Mouse (Mus musculus) midbrain, postnatal 0 days (tissue): ENCODE results near the gene Gpbar1. TPM values are rescaled to one million over a fixed set of nuclear protein-coding genes. Genes with fewer than 3 reads are reported as not detected.

Experiments
- ATAC-seq: fragments of 200-750 bp; cut with Nextera tagmentation; 2 replicates; pipeline ENCODE4 v1.8.0; 2017; ENCODE audit warnings: moderate number of reproducible peaks, mild to moderate bottlenecking, moderate TSS enrichment, moderate library complexity; ENCODE audit not compliant: low FRiP score
- DNase-seq: peaks from one replicate; pipeline ENCODE4 v3.0.0-alpha.2; 2015; ENCODE audit warnings: low spot score
- H3K27ac ChIP-seq: fragments of 300-500 bp; sonication (generic); 2 replicates; pipeline ENCODE4 v1.5.1; 2014; ENCODE audit warnings: low read depth, mild to moderate bottlenecking, low read length, mixed read lengths
- H3K27me3 ChIP-seq: fragments of 300-500 bp; sonication (generic); 2 replicates; pipeline ENCODE4 v1.6.1; 2014; ENCODE audit warnings: low read length, control low read depth, mixed read lengths; ENCODE audit not compliant: insufficient read depth
- H3K36me3 ChIP-seq: fragments of 300-500 bp; sonication (generic); 2 replicates; pipeline ENCODE4 v1.6.1; 2014; ENCODE audit warnings: low read length, control low read depth, mixed read lengths; ENCODE audit not compliant: insufficient read depth
- H3K4me1 ChIP-seq: fragments of 300-500 bp; sonication (generic); 2 replicates; pipeline ENCODE4 v1.6.1; 2014; ENCODE audit warnings: mild to moderate bottlenecking, control low read depth, antibody characterized with exemption, low read length, mixed read lengths; ENCODE audit not compliant: insufficient read depth
- H3K4me2 ChIP-seq: fragments of 300-500 bp; sonication (generic); 2 replicates; pipeline ENCODE4 v1.6.1; 2014; ENCODE audit warnings: low read depth, mild to moderate bottlenecking, low read length, mixed read lengths; ENCODE audit not compliant: poor library complexity, severe bottlenecking
- H3K4me3 ChIP-seq: fragments of 300-500 bp; sonication (generic); 2 replicates; pipeline ENCODE4 v1.5.1; 2014; ENCODE audit warnings: low read depth, mild to moderate bottlenecking, low read length, moderate library complexity
- H3K9ac ChIP-seq: fragments of 300-500 bp; sonication (generic); replicated peaks from 2 replicates; pipeline ENCODE4 v1.6.1; 2014; ENCODE audit warnings: mild to moderate bottlenecking, low read length, moderate library complexity, mixed read lengths; ENCODE audit not compliant: poor library complexity, severe bottlenecking
- H3K9me3 ChIP-seq: fragments of 300-500 bp; sonication (generic); 2 replicates; pipeline ENCODE4 v1.6.1; 2016; ENCODE audit warnings: low read length, control low read depth
- CTCF ChIP-seq: IDR thresholded peaks from 2 replicates; pipeline ENCODE4 v1.5.1; 2016; ENCODE audit warnings: antibody characterized with exemption, mild to moderate bottlenecking
- WGBS: fragments of 180-500 bp; shearing (Covaris S2); extraction: QIAGEN DNeasy Blood & Tissue Kit; methylation state at CpG from one replicate; pipeline ENCODE4 v1.1.7; 2014; 5-methylcytosine and 5-hydroxymethylcytosine counted together
- polyA plus RNA-seq: library from polyadenylated mRNA; unstranded; fragments of >200 nt; fragmentation: Nextera tagmentation; extraction: Ambion mirVana; gene quantifications from 2 replicates; pipeline ENCODE4 v1.2.1, GENCODE M21; 2015
- total RNA-seq: library from RNA; depleted of rRNA; stranded (reverse); fragments of >200 nt; gene quantifications from 2 replicates; pipeline ENCODE4 v1.2.3, GENCODE M21; 2014

The Gpbar1 gene
- total and polyA plus RNA-seq, 2 experiments from 2014 or later = not detected

GRCm38 (mm10) chr1:74268750-74269149 lies 9.6 kb upstream of the Gpbar1 start:
- Histone ChIP-seq H3K4me2 (no peak overlapping the region), H3K36me3 (peaks cover 43% of the 10 kb centered on the region), H3K9me3 (no peaks in the 10 kb centered on the region), H3K4me3 (no peak overlapping the region), H3K9ac (no peak overlapping the region), H3K27me3 (no peaks in the 10 kb centered on the region), H3K4me1 (no peaks in the 10 kb centered on the region), H3K27ac (no peak overlapping the region)
- WGBS = 87% methylated on average over 8 of the region's 8 CpGs
- no peak for ATAC-seq
- peak; percentile 24 for TF ChIP-seq CTCF
- DNase-seq = no peak

GRCm38 (mm10) chr1:74271659-74272058 lies 6.7 kb upstream of the Gpbar1 start:
- TF ChIP-seq CTCF = no peak
- Histone ChIP-seq H3K27me3 (no peaks in the 10 kb centered on the region), H3K4me1 (no peaks in the 10 kb centered on the region), H3K27ac (no peak overlapping the region), H3K36me3 (peaks cover 17% of the 10 kb centered on the region), H3K4me2 (no peak overlapping the region), H3K9me3 (no peaks in the 10 kb centered on the region), H3K4me3 (no peak overlapping the region), H3K9ac (no peak overlapping the region)
- ATAC-seq (no peak), DNase-seq (no peak)
- 77% methylated on average over 4 of the region's 4 CpGs for WGBS

GRCm38 (mm10) chr1:74275015-74275414 lies 3.3 kb upstream of the Gpbar1 start:
- H3K36me3 ChIP-seq = peaks cover 11% of the 10 kb centered on the region
- TF ChIP-seq CTCF = no peak
- 47% methylated on average over 9 of the region's 9 CpGs for WGBS
- DNase-seq (no peak), ATAC-seq (no peak)
- no peaks in the 10 kb centered on the region for H3K4me1 ChIP-seq
- H3K27me3 ChIP-seq = no peaks in the 10 kb centered on the region
- no peak overlapping the region for H3K9ac ChIP-seq
- H3K9me3 ChIP-seq = no peaks in the 10 kb centered on the region
- no peak overlapping the region for H3K4me2 ChIP-seq
- H3K4me3 ChIP-seq = no peak overlapping the region
- H3K27ac ChIP-seq = no peak overlapping the region

GRCm38 (mm10) chr1:74277041-74277440 lies 1.3 kb upstream of the Gpbar1 start:
- H3K4me2 ChIP-seq = no peak overlapping the region
- 76% methylated on average over 6 of the region's 6 CpGs for WGBS
- no peak for DNase-seq
- no peak overlapping the region for H3K4me3 ChIP-seq
- no peaks in the 10 kb centered on the region for H3K9me3 ChIP-seq
- no peak for ATAC-seq
- no peak for TF ChIP-seq CTCF
- H3K36me3 ChIP-seq = peaks cover 30% of the 10 kb centered on the region
- no peak overlapping the region for H3K27ac ChIP-seq
- no peaks in the 10 kb centered on the region for H3K27me3 ChIP-seq
- no peak overlapping the region for H3K9ac ChIP-seq
- H3K4me1 ChIP-seq = no peaks in the 10 kb centered on the region

- Histone ChIP-seq H3K4me3 (no peak overlapping the region), H3K36me3 (peaks cover 34% of the 10 kb centered on the region), H3K4me1 (no peaks in the 10 kb centered on the region), H3K9ac (no peak overlapping the region), H3K27me3 (no peaks in the 10 kb centered on the region), H3K9me3 (no peaks in the 10 kb centered on the region), H3K27ac (no peak overlapping the region), H3K4me2 (no peak overlapping the region)
- TF ChIP-seq CTCF = no peak
- WGBS = 57% methylated on average over 8 of the region's 8 CpGs
- no peak for DNase-seq
- no peak for ATAC-seq
Measured at GRCm38 (mm10) chr1:74277883-74278537, 340 bp upstream of the Gpbar1 start.

- no peaks in the 10 kb centered on the region for H3K9me3 ChIP-seq
- no peak for TF ChIP-seq CTCF
- no peak overlapping the region for H3K9ac ChIP-seq
- H3K36me3 ChIP-seq = peaks cover 34% of the 10 kb centered on the region
- H3K27ac ChIP-seq = no peak overlapping the region
- no peaks in the 10 kb centered on the region for H3K4me1 ChIP-seq
- no peak overlapping the region for H3K4me2 ChIP-seq
- ATAC-seq = no peak
- WGBS = 91% methylated on average over 11 of the region's 11 CpGs
- DNase-seq = no peak
- H3K27me3 ChIP-seq = no peaks in the 10 kb centered on the region
- no peak overlapping the region for H3K4me3 ChIP-seq
Measured at GRCm38 (mm10) chr1:74278988-74279387, 638 bp downstream of the Gpbar1 start.
